Mouse (Mus musculus) stomach, postnatal 0 days (tissue): ENCODE data around the gene Spag16. TPM values are rescaled to one million over a fixed set of nuclear protein-coding genes. Genes with fewer than 3 reads are reported as not detected.

Experiments used
- ATAC-seq: fragments of 200-750 bp; cut with Nextera tagmentation; 2 replicates; pipeline ENCODE4 v1.8.0; 2017; ENCODE audit not compliant: low FRiP score, low TSS enrichment
- DNase-seq: peaks from one replicate; pipeline ENCODE4 v3.0.0-alpha.2; 2016; ENCODE audit warnings: low spot score
- H3K27ac ChIP-seq: fragments of 300-500 bp; sonication (generic); replicated peaks from 2 replicates; pipeline ENCODE4 v1.5.1; 2014; ENCODE audit warnings: mild to moderate bottlenecking, control low read depth
- H3K27me3 ChIP-seq: fragments of 300-500 bp; sonication (generic); 2 replicates; pipeline ENCODE4 v1.6.1; 2014; ENCODE audit warnings: low read length; ENCODE audit not compliant: control insufficient read depth, insufficient read depth
- H3K36me3 ChIP-seq: fragments of 300-500 bp; sonication (generic); 2 replicates; pipeline ENCODE4 v1.6.1; 2014; ENCODE audit warnings: low read length, mixed read lengths; ENCODE audit not compliant: control insufficient read depth, insufficient read depth
- H3K4me1 ChIP-seq: fragments of 300-500 bp; sonication (generic); replicated peaks from 2 replicates; pipeline ENCODE4 v1.6.1; 2014; ENCODE audit warnings: antibody characterized with exemption; ENCODE audit not compliant: control insufficient read depth, insufficient read depth
- H3K4me2 ChIP-seq: fragments of 300-500 bp; sonication (generic); replicated peaks from 2 replicates; pipeline ENCODE4 v1.6.1; 2014; ENCODE audit warnings: low read depth, mild to moderate bottlenecking, control low read depth, moderate library complexity
- H3K4me3 ChIP-seq: fragments of 300-500 bp; sonication (generic); 2 replicates; pipeline ENCODE4 v1.5.1; 2014; ENCODE audit warnings: low read depth, low read length, control low read depth
- H3K9ac ChIP-seq: fragments of 300-500 bp; sonication (generic); 2 replicates; pipeline ENCODE4 v1.6.1; 2014; ENCODE audit warnings: mild to moderate bottlenecking, low read length, control low read depth, mixed read lengths
- H3K9me3 ChIP-seq: fragments of 300-500 bp; sonication (generic); 2 replicates; pipeline ENCODE4 v1.6.1; 2016; ENCODE audit warnings: low read length; ENCODE audit not compliant: control insufficient read depth
- CTCF ChIP-seq: IDR thresholded peaks from 2 replicates; pipeline ENCODE4 v1.5.1; 2016; ENCODE audit warnings: antibody characterized with exemption, low read depth, mild to moderate bottlenecking, moderate library complexity
- EP300 ChIP-seq: optimal IDR thresholded peaks from 2 replicates; pipeline ENCODE3; 2016; ENCODE audit warnings: antibody characterized with exemption
- WGBS: fragments of 180-500 bp; shearing (Covaris S2); extraction: QIAGEN DNeasy Blood & Tissue Kit; methylation state at CpG from one replicate; pipeline ENCODE4 v1.1.7; 2014; 5-methylcytosine and 5-hydroxymethylcytosine counted together
- polyA plus RNA-seq: library from polyadenylated mRNA; unstranded; fragments of >200 nt; fragmentation: Nextera tagmentation; extraction: Ambion mirVana; gene quantifications from 2 replicates; pipeline ENCODE4 v1.2.1, GENCODE M21; 2015

The Spag16 gene
- polyA plus RNA-seq, 1 experiment from 2014 or later: 0.06 TPM

GRCm38 (mm10) chr1:70621805-70622204, 795.0 kb downstream of the Spag16 start:
- Histone ChIP-seq H3K9ac (no peak overlapping the region), H3K36me3 (no peaks in the 10 kb centered on the region), H3K9me3 (no peaks in the 10 kb centered on the region), H3K27me3 (no peaks in the 10 kb centered on the region), H3K4me2 (no peak overlapping the region), H3K4me3 (no peak overlapping the region), H3K27ac (no peak overlapping the region), H3K4me1 (no peaks in the 10 kb centered on the region)
- DNase-seq: no peak
- TF ChIP-seq CTCF (no peak), EP300 (no peak)
- WGBS: 78% methylated on average over 3 of the region's 3 CpGs
- ATAC-seq: no peak

GRCm38 (mm10) chr1:70624803-70625460, 798.2 kb downstream of the Spag16 start:
- no peak for DNase-seq
- H3K9ac ChIP-seq: no peak overlapping the region
- no peak overlapping the region for H3K4me2 ChIP-seq
- TF ChIP-seq CTCF: no peak
- no peak for TF ChIP-seq EP300
- no peak for ATAC-seq
- no peaks in the 10 kb centered on the region for H3K9me3 ChIP-seq
- H3K36me3 ChIP-seq: no peaks in the 10 kb centered on the region
- no peaks in the 10 kb centered on the region for H3K4me1 ChIP-seq
- no peaks in the 10 kb centered on the region for H3K27me3 ChIP-seq
- no peak overlapping the region for H3K27ac ChIP-seq
- WGBS: 65% methylated on average over 5 of the region's 5 CpGs
- no peak overlapping the region for H3K4me3 ChIP-seq

- H3K4me2 ChIP-seq: no peak overlapping the region
- H3K36me3 ChIP-seq: no peaks in the 10 kb centered on the region
- H3K9me3 ChIP-seq: no peaks in the 10 kb centered on the region
- 81% methylated on average over 4 of the region's 4 CpGs for WGBS
- H3K9ac ChIP-seq: no peak overlapping the region
- H3K4me1 ChIP-seq: no peaks in the 10 kb centered on the region
- no peak overlapping the region for H3K4me3 ChIP-seq
- no peaks in the 10 kb centered on the region for H3K27me3 ChIP-seq
- H3K27ac ChIP-seq: no peak overlapping the region
- ATAC-seq (no peak), DNase-seq (no peak)
- no peak for TF ChIP-seq EP300
- TF ChIP-seq CTCF: no peak
Observed at GRCm38 (mm10) chr1:70652719-70653118, 825.9 kb downstream of the Spag16 start.

- DNase-seq (no peak), ATAC-seq (no peak)
- Histone ChIP-seq H3K36me3 (no peaks in the 10 kb centered on the region), H3K9me3 (no peaks in the 10 kb centered on the region), H3K4me3 (no peak overlapping the region), H3K27ac (no peak overlapping the region), H3K4me1 (no peaks in the 10 kb centered on the region), H3K4me2 (no peak overlapping the region), H3K9ac (no peak overlapping the region), H3K27me3 (no peaks in the 10 kb centered on the region)
- TF ChIP-seq EP300: no peak
- no peak for TF ChIP-seq CTCF
- WGBS: 82% methylated on average over 2 of the region's 2 CpGs
Observed at GRCm38 (mm10) chr1:70692529-70692928, 865.8 kb downstream of the Spag16 start.

GRCm38 (mm10) chr1:70700270-70700669, 873.5 kb downstream of the Spag16 start:
- no peak overlapping the region for H3K4me2 ChIP-seq
- H3K4me3 ChIP-seq: no peak overlapping the region
- no peaks in the 10 kb centered on the region for H3K36me3 ChIP-seq
- H3K27me3 ChIP-seq: no peaks in the 10 kb centered on the region
- DNase-seq: no peak
- TF ChIP-seq CTCF (no peak), EP300 (no peak)
- no peak for ATAC-seq
- H3K27ac ChIP-seq: no peak overlapping the region
- no peaks in the 10 kb centered on the region for H3K4me1 ChIP-seq
- no peaks in the 10 kb centered on the region for H3K9me3 ChIP-seq
- 76% methylated on average over 5 of the region's 5 CpGs for WGBS
- H3K9ac ChIP-seq: no peak overlapping the region

DNA sequence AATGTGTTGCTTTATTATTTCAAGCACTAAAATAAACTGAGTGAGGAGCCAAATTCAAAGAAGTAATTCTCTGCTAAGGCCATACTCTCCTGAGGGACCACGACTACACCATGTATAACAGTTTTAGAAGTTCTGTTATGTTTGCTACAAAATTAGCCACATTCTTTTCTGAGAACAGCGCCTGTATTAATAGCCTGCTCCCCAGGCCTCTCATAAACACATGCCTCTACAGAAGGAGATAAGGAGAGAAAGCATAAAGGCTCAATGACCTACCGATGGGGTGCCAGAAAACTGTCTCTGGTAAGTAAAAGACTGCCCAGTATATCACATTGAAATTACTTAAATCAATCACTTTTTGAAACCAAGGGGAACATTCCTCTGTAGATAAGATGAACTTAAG, 877.2 kb downstream of the Spag16 start:
- Histone ChIP-seq H3K9ac (no peak overlapping the region), H3K36me3 (no peaks in the 10 kb centered on the region), H3K4me3 (no peak overlapping the region), H3K9me3 (no peaks in the 10 kb centered on the region), H3K4me2 (no peak overlapping the region), H3K27me3 (no peaks in the 10 kb centered on the region), H3K27ac (no peak overlapping the region), H3K4me1 (no peaks in the 10 kb centered on the region)
- ATAC-seq (no peak), DNase-seq (no peak)
- no peak for TF ChIP-seq CTCF
- no peak for TF ChIP-seq EP300
- WGBS: 48% methylated on average over 3 of the region's 3 CpGs
